Mouse (Mus musculus) heart, postnatal 0 days (tissue): ENCODE measurements around the gene Zfp708.
"Not testable (repeated sequence)": the region's sequence is repeated elsewhere in the genome, so short reads cannot be mapped to it uniquely, and the experiment has no call there.

ENCODE experiments used
- CTCF ChIP-seq: IDR thresholded peaks from 2 replicates; pipeline ENCODE4 v1.5.1; 2016; ENCODE audit warnings: antibody characterized with exemption, control low read depth, low read depth
- EP300 ChIP-seq: IDR thresholded peaks from 2 replicates; pipeline ENCODE4 v1.6.1; 2016; ENCODE audit warnings: antibody characterized with exemption, low read depth

- TF ChIP-seq EP300, CTCF: not testable (repeated sequence)
These were observed 29.7 kb upstream of the Zfp708 start for GRCm38 (mm10) chr13:67127507-67127906.
